Mouse (Mus musculus) kidney, embryonic 14.5 days (tissue): ENCODE data around the gene Atf7ip. TPM values are rescaled to one million over a fixed set of nuclear protein-coding genes. Genes with fewer than 3 reads are reported as not detected.

Experiments
- ATAC-seq: fragments of 200-750 bp; cut with Nextera tagmentation; 2 replicates; pipeline ENCODE4 v1.8.0; 2017; ENCODE audit warnings: moderate number of reproducible peaks, mild to moderate bottlenecking, moderate TSS enrichment, moderate library complexity; ENCODE audit not compliant: low FRiP score, low TSS enrichment
- H3K27ac ChIP-seq: fragments of 300-500 bp; sonication (generic); 2 replicates; pipeline ENCODE4 v1.5.1; 2014; ENCODE audit warnings: low read depth, mild to moderate bottlenecking, low read length, moderate library complexity, mixed read lengths
- H3K27me3 ChIP-seq: fragments of 300-500 bp; sonication (generic); 2 replicates; pipeline ENCODE4 v1.6.1; 2014; ENCODE audit warnings: mild to moderate bottlenecking, low read length; ENCODE audit not compliant: control insufficient read depth, insufficient read depth
- H3K36me3 ChIP-seq: fragments of 300-500 bp; sonication (generic); 2 replicates; pipeline ENCODE4 v1.6.1; 2014; ENCODE audit warnings: low read length, mixed read lengths; ENCODE audit not compliant: control insufficient read depth, insufficient read depth
- H3K4me1 ChIP-seq: fragments of 300-500 bp; sonication (generic); 2 replicates; pipeline ENCODE4 v1.6.1; 2014; ENCODE audit warnings: low read length, mixed read lengths; ENCODE audit not compliant: control insufficient read depth, insufficient read depth
- H3K4me2 ChIP-seq: fragments of 300-500 bp; sonication (generic); replicated peaks from 2 replicates; pipeline ENCODE4 v1.6.1; 2014; ENCODE audit warnings: low read depth, mild to moderate bottlenecking, low read length
- H3K4me3 ChIP-seq: fragments of 300-500 bp; sonication (generic); 2 replicates; pipeline ENCODE4 v1.5.1; 2014; ENCODE audit warnings: mild to moderate bottlenecking, low read length
- H3K9ac ChIP-seq: fragments of 300-500 bp; sonication (generic); 2 replicates; pipeline ENCODE4 v1.6.1; 2014; ENCODE audit warnings: low read depth, mild to moderate bottlenecking, low read length, moderate library complexity
- H3K9me3 ChIP-seq: fragments of 300-500 bp; sonication (generic); 2 replicates; pipeline ENCODE4 v1.6.1; 2016; ENCODE audit warnings: low read length; ENCODE audit not compliant: control insufficient read depth
- WGBS: fragments of 180-500 bp; shearing (Covaris S2); extraction: QIAGEN DNeasy Blood & Tissue Kit; methylation state at CpG from one replicate; pipeline ENCODE4 v1.1.7; 2014; 5-methylcytosine and 5-hydroxymethylcytosine counted together
- polyA plus RNA-seq: library from polyadenylated mRNA; unstranded; fragments of >200 nt; fragmentation: Nextera tagmentation; extraction: Ambion mirVana; gene quantifications from 2 replicates; pipeline ENCODE4 v1.2.1, GENCODE M21; 2014

Gene Atf7ip
- polyA plus RNA-seq, 1 experiment from 2014 or later = 54.2 TPM

- ATAC-seq = no peak
- H3K4me2 ChIP-seq = no peak overlapping the region
- no peak overlapping the region for H3K9ac ChIP-seq
- H3K27ac ChIP-seq = no peak overlapping the region
- H3K9me3 ChIP-seq = no peaks in the 10 kb centered on the region
- H3K4me3 ChIP-seq = no peak overlapping the region
- 95% methylated on average over 4 of the region's 4 CpGs for WGBS
- no peaks in the 10 kb centered on the region for H3K4me1 ChIP-seq
- H3K27me3 ChIP-seq = no peaks in the 10 kb centered on the region
- H3K36me3 ChIP-seq = peaks cover 75% of the 10 kb centered on the region
These were observed 88.6 kb downstream of the Atf7ip start for GRCm38 (mm10) chr6:136594541-136594940.

GRCm38 (mm10) chr6:136602601-136603000 is 96.6 kb downstream of the Atf7ip start:
- Histone ChIP-seq H3K27ac (no peak overlapping the region), H3K36me3 (peaks cover 84% of the 10 kb centered on the region), H3K9me3 (no peaks in the 10 kb centered on the region), H3K4me3 (no peak overlapping the region), H3K4me1 (no peaks in the 10 kb centered on the region), H3K9ac (no peak overlapping the region), H3K27me3 (no peaks in the 10 kb centered on the region), H3K4me2 (no peak overlapping the region)
- WGBS = 85% methylated on average over 7 of the region's 7 CpGs
- ATAC-seq = no peak

- no peak overlapping the region for H3K27ac ChIP-seq
These were observed 105.6 kb downstream of the Atf7ip start for GRCm38 (mm10) chr6:136611351-136612215.

GRCm38 (mm10) chr6:136612312-136612711 is 106.3 kb downstream of the Atf7ip start:
- 95% methylated on average over 3 of the region's 3 CpGs for WGBS
- Histone ChIP-seq H3K4me3 (no peak overlapping the region), H3K9me3 (peaks cover 6% of the 10 kb centered on the region; the same call in 1 of the 2 replicates), H3K9ac (no peak overlapping the region), H3K27me3 (no peaks in the 10 kb centered on the region), H3K27ac (no peak overlapping the region), H3K36me3 (peaks cover 28% of the 10 kb centered on the region), H3K4me1 (no peaks in the 10 kb centered on the region), H3K4me2 (no peak overlapping the region)
- no peak for ATAC-seq

More at GRCm38 (mm10) chr6:136611351-136612215, 105.6 kb downstream of the Atf7ip start:
- Histone ChIP-seq H3K4me1 (no peaks in the 10 kb centered on the region), H3K4me3 (no peak overlapping the region), H3K36me3 (peaks cover 35% of the 10 kb centered on the region), H3K27me3 (no peaks in the 10 kb centered on the region), H3K9ac (no peak overlapping the region), H3K4me2 (no peak overlapping the region), H3K9me3 (peaks cover 6% of the 10 kb centered on the region; the same call in 1 of the 2 replicates)
- no peak for ATAC-seq
- whole genome bisulfite sequencing = 95% methylated on average over 17 of the region's 17 CpGs

GRCm38 (mm10) chr6:136614156-136614555 is 108.2 kb downstream of the Atf7ip start:
- Histone ChIP-seq H3K4me3 (no peak overlapping the region), H3K9ac (no peak overlapping the region), H3K9me3 (peaks cover 6% of the 10 kb centered on the region; the same call in 1 of the 2 replicates), H3K36me3 (peaks cover 13% of the 10 kb centered on the region; the same call in 1 of the 2 replicates), H3K27ac (no peak overlapping the region), H3K4me2 (no peak overlapping the region), H3K27me3 (no peaks in the 10 kb centered on the region), H3K4me1 (no peaks in the 10 kb centered on the region)
- WGBS = 94% methylated on average over 3 of the region's 3 CpGs
- ATAC-seq = no peak

GRCm38 (mm10) chr6:136620361-136621139 is 114.6 kb downstream of the Atf7ip start:
- no peak overlapping the region for H3K27ac ChIP-seq
- no peaks in the 10 kb centered on the region for H3K9me3 ChIP-seq
- H3K4me2 ChIP-seq = peak overlapping the region; percentile 22; the same call in 1 of the 2 replicates
- no peaks in the 10 kb centered on the region for H3K27me3 ChIP-seq
- peak; percentile 44; the same call in 1 of the 2 replicates for ATAC-seq
- no peak overlapping the region for H3K9ac ChIP-seq
- WGBS = 42% methylated on average over 17 of the region's 17 CpGs
- H3K4me3 ChIP-seq = no peak overlapping the region
- no peaks in the 10 kb centered on the region for H3K4me1 ChIP-seq
- no peaks in the 10 kb centered on the region for H3K36me3 ChIP-seq

GRCm38 (mm10) chr6:136625421-136625820 is 119.5 kb downstream of the Atf7ip start:
- 93% methylated on average over 12 of the region's 12 CpGs for WGBS

GRCm38 (mm10) chr6:136629639-136630038 is 123.7 kb downstream of the Atf7ip start:
- Histone ChIP-seq H3K36me3 (no peaks in the 10 kb centered on the region), H3K4me2 (no peak overlapping the region), H3K27ac (no peak overlapping the region), H3K4me3 (no peak overlapping the region), H3K27me3 (no peaks in the 10 kb centered on the region), H3K9ac (no peak overlapping the region), H3K9me3 (no peaks in the 10 kb centered on the region), H3K4me1 (0 out of 2 replicates have a peak, but pooled peaks cover 3% of the 10 kb centered on the region)
- WGBS = 95% methylated on average over 5 of the region's 5 CpGs
- ATAC-seq = no peak

More at GRCm38 (mm10) chr6:136625421-136625820, 119.5 kb downstream of the Atf7ip start:
- Histone ChIP-seq H3K4me3 (no peak overlapping the region), H3K27me3 (no peaks in the 10 kb centered on the region), H3K4me2 (no peak overlapping the region), H3K9ac (no peak overlapping the region), H3K4me1 (0 out of 2 replicates have a peak, but pooled peaks cover 3% of the 10 kb centered on the region), H3K36me3 (no peaks in the 10 kb centered on the region), H3K9me3 (no peaks in the 10 kb centered on the region), H3K27ac (no peak overlapping the region)
- no peak for ATAC-seq
